Mouse (Mus musculus): Measurements from ENCODE around the gene Sft2d2.

DNA sequence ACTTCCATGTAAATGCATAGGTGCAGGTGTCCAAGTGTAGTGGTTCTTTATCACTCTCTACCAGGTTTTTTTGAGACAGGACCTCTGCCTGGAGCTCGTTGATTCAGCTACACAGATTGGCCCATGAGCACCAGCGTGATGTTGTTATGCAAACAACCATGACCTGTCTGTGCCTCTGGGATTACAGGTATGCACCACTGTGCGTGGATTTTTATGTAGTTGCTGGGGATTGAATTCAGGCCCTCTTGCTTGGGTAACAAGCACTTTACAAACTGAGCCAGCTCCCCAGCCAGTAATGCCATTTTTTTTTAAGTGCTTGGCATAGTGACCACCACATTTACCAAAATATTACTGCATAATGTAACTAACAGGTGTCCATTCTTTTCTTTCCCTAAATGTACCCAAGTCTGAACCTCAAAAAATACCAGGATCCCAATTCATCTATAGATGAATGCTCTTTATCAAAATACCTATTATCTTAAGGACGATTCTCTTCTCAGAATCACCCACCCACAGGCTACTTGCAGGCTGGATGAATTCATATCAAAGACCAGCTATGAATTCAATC lies 7.3 kb upstream of the Sft2d2 start:
- TF ChIP-seq CTCF (IDR thresholded peaks at IDR 0.05; ENCODE audit: low read depth, low read length) (no peak), POLR2A (IDR thresholded peaks at IDR 0.05; ENCODE audit: borderline replicate concordance, low read depth, low read length) (no peak)

Measured in bone marrow macrophage, adult 2 months (primary cell).